Comparison of ENCODE assay signal across 8 mouse cellular contexts in the genomic region with DNA sequence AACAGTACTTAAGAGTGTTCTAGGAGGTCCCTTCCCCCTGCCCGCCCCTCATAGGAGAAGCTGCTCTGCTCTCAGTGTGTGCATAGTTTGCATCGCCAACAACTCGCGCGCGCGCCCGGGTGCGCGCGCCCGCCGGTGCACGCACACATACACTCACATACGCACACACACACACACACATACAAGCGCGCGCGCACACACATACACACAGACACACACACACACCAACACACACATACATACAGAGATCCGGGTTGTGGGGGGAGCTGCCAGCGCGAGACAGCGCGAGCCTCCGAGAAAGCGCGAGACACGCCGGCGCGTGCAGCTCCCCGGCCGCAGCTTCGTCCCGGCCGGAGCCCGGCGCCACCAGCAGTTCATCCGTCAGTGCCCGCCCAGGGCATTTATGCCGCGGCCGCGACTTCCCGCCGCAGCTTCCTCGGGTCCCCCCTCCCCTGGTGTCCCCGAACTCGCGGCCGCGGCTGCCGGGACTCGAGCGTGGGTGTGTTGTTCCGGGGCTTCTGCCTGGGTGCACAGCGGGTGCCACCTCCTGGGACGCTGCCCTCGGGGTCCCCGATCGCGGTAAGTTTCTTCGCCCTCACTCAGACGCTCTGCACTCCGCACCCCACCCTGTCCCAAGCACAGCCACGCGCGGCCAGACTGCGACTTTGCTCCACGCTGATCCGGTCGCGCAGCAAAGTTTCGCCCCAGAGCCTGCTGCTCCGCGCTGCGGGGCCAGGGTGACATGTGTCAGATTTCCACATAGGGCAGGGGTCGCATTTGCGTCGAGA. TPM values are rescaled to one million over a fixed set of nuclear protein-coding genes. Genes with fewer than 3 reads are reported as not detected.
A peak's percentile ranks its signal among the peaks of the same experiment; 100 is the strongest.
DNase-seq lines count a peak whose midpoint lies in the region; ATAC-seq lines count a peak whose summit lies in the region.

Gene Foxp2, plus strand, starts transcription at position 167 of the 788 bp plus-strand sequence.

- peaks cover 40% of the 10 kb centered on the region for H3K4me1 ChIP-seq in forebrain, embryonic 12.5 days
- peaks cover 32% of the 10 kb centered on the region for H3K4me1 ChIP-seq in megakaryocyte, embryonic 14.5 days
- H3K4me1 ChIP-seq in stomach, embryonic 14.5 days (ENCODE audit: control insufficient read depth, insufficient read depth, low read length): peaks cover 19% of the 10 kb centered on the region; the same call in 1 of the 2 replicates

- intact Hi-C loops in heart, postnatal 10 days (cut with DNase I): loop anchor here (5.0 kb wide), 1 partner anchor 286 kb away; no protein-coding TSS in a partner anchor

- peak; percentile 74 for ATAC-seq in forebrain, embryonic 12.5 days (ENCODE audit: low FRiP score)
- ATAC-seq in stomach, embryonic 14.5 days (ENCODE audit: insufficient number of reproducible peaks, insufficient read depth, low FRiP score, low read depth): peak; percentile 70

- H3K9me3 ChIP-seq in forebrain, embryonic 12.5 days: no peaks in the 10 kb centered on the region
- H3K9me3 ChIP-seq in megakaryocyte, embryonic 14.5 days: peaks cover 4% of the 10 kb centered on the region
- H3K9me3 ChIP-seq in stomach, embryonic 14.5 days (ENCODE audit: control insufficient read depth, low read depth, low read length): no peaks in the 10 kb centered on the region

- peak; percentile 78 to 79 for DNase-seq in cerebellum, postnatal 10 days
- no peak for DNase-seq in cerebellum, adult 9-10 months
- peak; percentile 29 to 36 for DNase-seq in adrenal gland, adult 18-20 months (ENCODE audit: low spot score in 2 of 2)
- DNase-seq in heart, postnatal 10 days: peak; percentile 59 to 69
- peak in 1 of 2 experiments; percentile 26 for DNase-seq in left cerebral cortex, adult 8-10 months (ENCODE audit: low spot score in 2 of 2)

- H3K4me2 ChIP-seq in forebrain, embryonic 12.5 days: peak within 1 kb of the TSS; percentile 88
- H3K4me2 ChIP-seq in stomach, embryonic 14.5 days (replicated peaks; ENCODE audit: low read depth, low read length): peak within 1 kb of the TSS; percentile 60

- no peaks in the 10 kb centered on the region for H3K36me3 ChIP-seq in forebrain, embryonic 12.5 days (replicated peaks)
- H3K36me3 ChIP-seq in megakaryocyte, embryonic 14.5 days (replicated peaks; ENCODE audit: low read length): no peaks in the 10 kb centered on the region
- H3K36me3 ChIP-seq in stomach, embryonic 14.5 days (ENCODE audit: control insufficient read depth, insufficient read depth, low read length): no peaks in the 10 kb centered on the region

- H3K9ac ChIP-seq in forebrain, embryonic 12.5 days: peak within 1 kb of the TSS; percentile 78
- peak within 1 kb of the TSS; percentile 90 for H3K9ac ChIP-seq in stomach, embryonic 14.5 days (replicated peaks; ENCODE audit: low read depth, low read length)

- under 1% methylated on average over 80 of the region's 80 CpGs for WGBS in forebrain, embryonic 12.5 days
- under 1% methylated on average over 71 of the region's 80 CpGs for WGBS in stomach, embryonic 14.5 days

- H3K27ac ChIP-seq in forebrain, embryonic 12.5 days: peak within 1 kb of the TSS; percentile 90
- peak within 1 kb of the TSS; percentile 96 for H3K27ac ChIP-seq in stomach, embryonic 14.5 days (ENCODE audit: low read length)

- peaks cover 12% of the 10 kb centered on the region; the same call in 1 of the 2 replicates for H3K27me3 ChIP-seq in forebrain, embryonic 12.5 days
- peaks cover 58% of the 10 kb centered on the region for H3K27me3 ChIP-seq in megakaryocyte, embryonic 14.5 days (replicated peaks)
- H3K27me3 ChIP-seq in stomach, embryonic 14.5 days (ENCODE audit: control insufficient read depth, insufficient read depth, low read length): no peaks in the 10 kb centered on the region

- peak within 1 kb of the TSS; percentile 76 for H3K4me3 ChIP-seq in forebrain, embryonic 12.5 days (replicated peaks)
- H3K4me3 ChIP-seq in megakaryocyte, embryonic 14.5 days (replicated peaks): peak within 1 kb of the TSS; percentile 90
- peak within 1 kb of the TSS; percentile 72 for H3K4me3 ChIP-seq in stomach, embryonic 14.5 days (ENCODE audit: low read depth, low read length)

RNA-seq across cellular contexts. Expression of gene Foxp2, which starts in this region (rescaled TPM):
- 1 to 10 TPM; 3.8 to 4.6 TPM for total RNA-seq in adrenal gland, adult 18-20 months (2021)
- polyA plus RNA-seq in forebrain, embryonic 12.5 days (2016; fragmentation: Nextera tagmentation; extraction: Ambion mirVana): 30.2 and 32.3 TPM in 2 replicates
- 1 to 10 TPM; 3.3 TPM for total RNA-seq in heart, postnatal 10 days (2021)
- total RNA-seq in left cerebral cortex, adult 8-10 months (2022): 10 to 100 TPM; 17.4 to 23.3 (median 20.3) TPM
- not detected in 2 replicates for polyA plus RNA-seq in megakaryocyte, embryonic 14.5 days (2012; ENCODE audit: insufficient read depth, low replicate concordance)
- polyA plus RNA-seq in stomach, embryonic 14.5 days (2014; fragmentation: Nextera tagmentation; extraction: Ambion mirVana): 67.8 and 76.6 TPM in 2 replicates

Comparison
In these comparisons a context has a peak if more than half of its experiments do, and no peak if none do; other contexts are left out.
1. RNA of gene Foxp2 (polyA plus RNA-seq): 67.8 to 76.6 TPM in stomach, embryonic 14.5 days and 30.2 to 32.3 TPM in forebrain, embryonic 12.5 days; not detected in megakaryocyte, embryonic 14.5 days; every median in the first group is over 10 times any median in the second.
2. Peak in every context shown above with its lines, with median percentiles within 50 percentile points of each other: H3K4me3 ChIP-seq.